Mouse (Mus musculus): ENCODE data around the gene Cnot6. TPM values are rescaled to one million over a fixed set of nuclear protein-coding genes. Genes with fewer than 3 reads are reported as not detected.

Cnot6 gene
- polyA plus RNA-seq, 1 experiment from 2014 or later = 60.8 TPM

- Histone ChIP-seq H3K27ac (no peak overlapping the region), H3K4me1 (replicated peaks) (peaks cover 8% of the 10 kb centered on the region; the same call in 1 of the 2 replicates), H3K36me3 (no peaks in the 10 kb centered on the region), H3K9me3 (no peaks in the 10 kb centered on the region), H3K27me3 (ENCODE audit: insufficient read depth, poor library complexity, severe bottlenecking) (no peaks in the 10 kb centered on the region), H3K4me3 (no peak overlapping the region)
- 59% methylated on average over 15 of the region's 15 CpGs for WGBS
- DNase-seq (ENCODE audit: low spot score) = no peak
Observed at GRCm38 (mm10) chr11:49662292-49662780, 50.2 kb downstream of the Cnot6 start.

GRCm38 (mm10) chr11:49659470-49659799 lies 53.1 kb downstream of the Cnot6 start:
- 0 out of 2 replicates have a peak overlapping the region, but pooled peaks have one; percentile 35 for H3K27ac ChIP-seq
- H3K36me3 ChIP-seq = no peaks in the 10 kb centered on the region
- H3K27me3 ChIP-seq (ENCODE audit: insufficient read depth, poor library complexity, severe bottlenecking) = no peaks in the 10 kb centered on the region
- DNase-seq (ENCODE audit: low spot score) = no peak
- no peak overlapping the region for H3K4me3 ChIP-seq
- 72% methylated on average over 7 of the region's 7 CpGs for WGBS
- peaks cover 8% of the 10 kb centered on the region; the same call in 1 of the 2 replicates for H3K4me1 ChIP-seq (replicated peaks)
- no peaks in the 10 kb centered on the region; the same call in 1 of the 2 replicates for H3K9me3 ChIP-seq

GRCm38 (mm10) chr11:49658791-49659469 lies 53.6 kb downstream of the Cnot6 start:
- Histone ChIP-seq H3K9me3 (no peaks in the 10 kb centered on the region; the same call in 1 of the 2 replicates), H3K4me1 (replicated peaks) (peaks cover 8% of the 10 kb centered on the region; the same call in 1 of the 2 replicates), H3K36me3 (no peaks in the 10 kb centered on the region), H3K27me3 (ENCODE audit: insufficient read depth, poor library complexity, severe bottlenecking) (no peaks in the 10 kb centered on the region), H3K4me3 (no peak overlapping the region), H3K27ac (0 out of 2 replicates have a peak overlapping the region, but pooled peaks have one; percentile 35)
- 60% methylated on average over 10 of the region's 10 CpGs for WGBS
- DNase-seq (ENCODE audit: low spot score) = no peak

GRCm38 (mm10) chr11:49658065-49658464 lies 54.5 kb downstream of the Cnot6 start:
- no peaks in the 10 kb centered on the region; the same call in 1 of the 2 replicates for H3K9me3 ChIP-seq
- no peak overlapping the region for H3K27ac ChIP-seq
- DNase-seq (ENCODE audit: low spot score) = no peak
- no peaks in the 10 kb centered on the region for H3K27me3 ChIP-seq (ENCODE audit: insufficient read depth, poor library complexity, severe bottlenecking)
- 81% methylated on average over 4 of the region's 4 CpGs for WGBS
- H3K36me3 ChIP-seq = no peaks in the 10 kb centered on the region
- H3K4me3 ChIP-seq = no peak overlapping the region
- H3K4me1 ChIP-seq (replicated peaks) = peaks cover 10% of the 10 kb centered on the region

- H3K27ac ChIP-seq = no peak overlapping the region
Observed at GRCm38 (mm10) chr11:49655501-49655900, 57.0 kb downstream of the Cnot6 start.

GRCm38 (mm10) chr11:49654651-49655050 lies 57.9 kb downstream of the Cnot6 start:
- Histone ChIP-seq H3K4me1 (replicated peaks) (peaks cover 24% of the 10 kb centered on the region), H3K36me3 (no peaks in the 10 kb centered on the region), H3K9me3 (no peaks in the 10 kb centered on the region; the same call in 1 of the 2 replicates), H3K4me3 (no peak overlapping the region), H3K27ac (no peak overlapping the region), H3K27me3 (ENCODE audit: insufficient read depth, poor library complexity, severe bottlenecking) (no peaks in the 10 kb centered on the region)
- WGBS = 88% methylated on average over 5 of the region's 5 CpGs
- DNase-seq (ENCODE audit: low spot score) = no peak

More at GRCm38 (mm10) chr11:49655501-49655900, 57.0 kb downstream of the Cnot6 start:
- Histone ChIP-seq H3K9me3 (no peaks in the 10 kb centered on the region; the same call in 1 of the 2 replicates), H3K4me3 (no peak overlapping the region), H3K36me3 (no peaks in the 10 kb centered on the region), H3K27me3 (ENCODE audit: insufficient read depth, poor library complexity, severe bottlenecking) (no peaks in the 10 kb centered on the region), H3K4me1 (replicated peaks) (peaks cover 22% of the 10 kb centered on the region)
- DNase-seq (ENCODE audit: low spot score) = no peak

GRCm38 (mm10) chr11:49653079-49653408 lies 59.5 kb downstream of the Cnot6 start:
- H3K27me3 ChIP-seq (ENCODE audit: insufficient read depth, poor library complexity, severe bottlenecking) = no peaks in the 10 kb centered on the region
- H3K27ac ChIP-seq = no peak overlapping the region
- peaks cover 16% of the 10 kb centered on the region for H3K4me1 ChIP-seq (replicated peaks)
- H3K4me3 ChIP-seq = 0 out of 2 replicates have a peak overlapping the region, but pooled peaks have one; percentile 22
- H3K9me3 ChIP-seq = no peaks in the 10 kb centered on the region; the same call in 1 of the 2 replicates
- WGBS = 44% methylated on average over 11 of the region's 11 CpGs
- H3K36me3 ChIP-seq = no peaks in the 10 kb centered on the region
- no peak for DNase-seq (ENCODE audit: low spot score)

GRCm38 (mm10) chr11:49652401-49653078 lies 60.0 kb downstream of the Cnot6 start:
- H3K9me3 ChIP-seq = no peaks in the 10 kb centered on the region; the same call in 1 of the 2 replicates
- WGBS = 27% methylated on average over 19 of the region's 19 CpGs
- H3K27me3 ChIP-seq (ENCODE audit: insufficient read depth, poor library complexity, severe bottlenecking) = no peaks in the 10 kb centered on the region
- H3K36me3 ChIP-seq = no peaks in the 10 kb centered on the region
- H3K4me1 ChIP-seq (replicated peaks) = peaks cover 16% of the 10 kb centered on the region
- H3K4me3 ChIP-seq = 0 out of 2 replicates have a peak overlapping the region, but pooled peaks have one; percentile 22
- DNase-seq (ENCODE audit: low spot score) = peak; percentile 86
- H3K27ac ChIP-seq = no peak overlapping the region

GRCm38 (mm10) chr11:49651762-49652322 lies 60.7 kb downstream of the Cnot6 start:
- peaks cover 16% of the 10 kb centered on the region for H3K4me1 ChIP-seq (replicated peaks)
- no peaks in the 10 kb centered on the region for H3K36me3 ChIP-seq
- H3K4me3 ChIP-seq = no peak overlapping the region
- WGBS = 85% methylated on average over 10 of the region's 10 CpGs
- no peaks in the 10 kb centered on the region; the same call in 1 of the 2 replicates for H3K9me3 ChIP-seq
- no peak for DNase-seq (ENCODE audit: low spot score)
- peak overlapping the region; percentile 53; the same call in 1 of the 2 replicates for H3K27ac ChIP-seq
- H3K27me3 ChIP-seq (ENCODE audit: insufficient read depth, poor library complexity, severe bottlenecking) = no peaks in the 10 kb centered on the region

- H3K27ac ChIP-seq = 0 out of 2 replicates have a peak overlapping the region, but pooled peaks have one; percentile 23
- peaks cover 16% of the 10 kb centered on the region for H3K4me1 ChIP-seq (replicated peaks)
- WGBS = 77% methylated on average over 16 of the region's 16 CpGs
- no peak overlapping the region for H3K4me3 ChIP-seq
- H3K9me3 ChIP-seq = no peaks in the 10 kb centered on the region; the same call in 1 of the 2 replicates
- H3K27me3 ChIP-seq (ENCODE audit: insufficient read depth, poor library complexity, severe bottlenecking) = no peaks in the 10 kb centered on the region
- no peaks in the 10 kb centered on the region for H3K36me3 ChIP-seq
- DNase-seq (ENCODE audit: low spot score) = no peak
Observed at GRCm38 (mm10) chr11:49650994-49651761, 61.3 kb downstream of the Cnot6 start.

GRCm38 (mm10) chr11:49650113-49650993 lies 62.2 kb downstream of the Cnot6 start:
- Histone ChIP-seq H3K27me3 (ENCODE audit: insufficient read depth, poor library complexity, severe bottlenecking) (no peaks in the 10 kb centered on the region), H3K36me3 (no peaks in the 10 kb centered on the region), H3K4me1 (replicated peaks) (peaks cover 16% of the 10 kb centered on the region), H3K4me3 (no peak overlapping the region), H3K9me3 (no peaks in the 10 kb centered on the region; the same call in 1 of the 2 replicates), H3K27ac (0 out of 2 replicates have a peak overlapping the region, but pooled peaks have one; percentile 23)
- DNase-seq (ENCODE audit: low spot score) = peak; percentile 41
- WGBS = 64% methylated on average over 18 of the region's 18 CpGs

Data from hindbrain, embryonic 10.5 days (tissue).